Mouse (Mus musculus) lung, postnatal 4 days (tissue): Measurements from ENCODE around the gene Coq10b.

Experiments used
- DNase-seq, 2 experiments: peaks; one replicate each; pipeline ENCODE4 v3.0.0; 2021

Gene Coq10b

DNA sequence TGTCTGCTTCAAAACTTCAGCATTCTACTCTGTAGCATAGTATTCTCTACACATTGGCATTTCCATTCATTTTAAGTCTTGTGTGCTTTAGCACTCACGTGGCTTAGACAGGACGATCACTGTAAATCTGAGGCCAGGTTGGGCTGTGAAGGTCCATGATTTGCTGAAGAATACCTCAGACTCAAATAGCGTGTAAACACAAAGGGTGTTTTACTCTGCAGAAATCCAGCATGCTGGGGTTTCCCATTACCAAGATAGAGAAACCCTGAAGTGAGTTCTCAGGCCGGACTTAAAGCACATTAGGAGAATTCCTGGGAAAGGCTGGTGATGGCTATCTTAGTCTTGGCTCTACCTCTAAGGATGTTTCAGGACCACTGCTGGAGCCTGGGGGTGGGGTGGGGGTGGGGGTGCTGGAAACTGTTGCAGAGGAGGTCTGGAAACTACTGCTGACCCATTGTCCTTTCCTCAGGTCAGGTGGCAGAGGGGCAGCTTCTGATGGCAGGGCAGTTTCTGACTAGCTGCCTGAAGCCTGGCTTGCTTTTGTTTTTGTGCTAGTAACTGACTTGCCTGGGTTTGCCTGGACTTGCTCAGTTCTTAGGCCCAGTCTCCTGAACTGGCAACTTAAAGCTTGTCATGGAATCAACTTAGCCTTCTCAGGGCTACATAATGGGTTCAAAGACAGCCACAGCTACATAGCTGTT is 56.6 kb downstream of the Coq10b start:
- DNase-seq: no peak
